Mouse (Mus musculus): ENCODE data around the gene Rnf121. TPM values are rescaled to one million over a fixed set of nuclear protein-coding genes. Genes with fewer than 3 reads are reported as not detected.
A peak's percentile ranks its signal among the peaks of the same experiment; 100 is the strongest.

Gene Rnf121
- 31.2 and 32.8 TPM in 2 replicates for polyA plus RNA-seq (2015; fragmentation: Nextera tagmentation; extraction: Ambion mirVana)

DNA sequence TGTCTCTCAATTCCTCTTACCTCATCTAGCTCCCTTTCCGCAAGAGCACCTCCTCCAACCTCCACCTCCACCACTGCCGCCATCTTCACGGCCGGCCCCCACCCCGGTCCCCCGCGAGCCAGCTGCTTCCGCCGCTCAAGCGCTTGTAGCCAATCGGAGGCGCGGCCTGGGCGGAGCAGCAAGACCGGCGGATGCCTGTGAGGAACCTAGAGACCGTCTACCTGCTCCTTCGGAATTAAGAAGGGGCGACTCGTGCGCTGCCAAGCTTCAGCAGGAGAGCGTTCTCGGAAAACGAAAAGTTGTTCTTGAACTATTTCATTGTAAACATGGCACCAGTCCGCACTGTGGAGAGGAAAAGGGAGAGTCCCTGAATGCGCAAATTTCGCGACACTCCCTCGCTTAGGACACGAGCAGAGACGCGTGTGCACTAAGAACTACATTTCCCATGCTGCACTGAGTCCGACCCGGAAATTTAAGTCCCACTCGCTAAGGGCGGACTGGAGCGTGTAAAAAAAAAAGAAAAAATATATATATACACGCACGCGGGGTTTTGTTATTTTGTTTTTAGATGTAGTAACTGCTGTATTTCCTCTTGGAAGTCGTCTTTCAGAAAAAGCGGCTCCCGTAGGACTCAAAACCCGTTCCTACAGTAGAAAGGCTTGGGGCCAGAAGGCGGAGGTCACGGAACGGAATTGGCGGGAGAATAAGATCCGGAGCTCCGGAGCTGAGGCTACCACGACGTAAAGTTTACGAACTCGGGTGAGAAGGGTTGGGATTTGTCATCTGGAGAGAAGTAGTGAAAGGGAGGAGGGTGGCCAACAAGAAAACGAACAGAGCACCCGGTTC lies at the start of gene Rnf121, which contains the start of the genes Xndc1 and Xntrpc:
Gene Rnf121, minus strand, starts transcription at position 424 of the 846 bp plus-strand sequence.
Gene Xndc1, plus strand, starts transcription at position 466 of the 846 bp plus-strand sequence.
Gene Xntrpc, plus strand, starts transcription at position 668 of the 846 bp plus-strand sequence.
- H3K27me3 ChIP-seq, result no peaks in the 10 kb centered on the region
- H3K9ac ChIP-seq, result peak within 1 kb of the TSS; percentile 83
- WGBS, result under 1% methylated on average over 56 of the region's 56 CpGs
- no peaks in the 10 kb centered on the region for H3K9me3 ChIP-seq
- H3K27ac ChIP-seq, result peak within 1 kb of the TSS; percentile 87
- peak within 1 kb of the TSS; percentile 83 for H3K4me2 ChIP-seq
- peaks cover 33% of the 10 kb centered on the region for H3K4me1 ChIP-seq (replicated peaks)
- H3K4me3 ChIP-seq, result peak within 1 kb of the TSS; percentile 79
- H3K36me3 ChIP-seq, result no peaks in the 10 kb centered on the region; the same call in 1 of the 2 replicates
- peak; percentile 100 for ATAC-seq (ENCODE audit: low FRiP score)

DNA sequence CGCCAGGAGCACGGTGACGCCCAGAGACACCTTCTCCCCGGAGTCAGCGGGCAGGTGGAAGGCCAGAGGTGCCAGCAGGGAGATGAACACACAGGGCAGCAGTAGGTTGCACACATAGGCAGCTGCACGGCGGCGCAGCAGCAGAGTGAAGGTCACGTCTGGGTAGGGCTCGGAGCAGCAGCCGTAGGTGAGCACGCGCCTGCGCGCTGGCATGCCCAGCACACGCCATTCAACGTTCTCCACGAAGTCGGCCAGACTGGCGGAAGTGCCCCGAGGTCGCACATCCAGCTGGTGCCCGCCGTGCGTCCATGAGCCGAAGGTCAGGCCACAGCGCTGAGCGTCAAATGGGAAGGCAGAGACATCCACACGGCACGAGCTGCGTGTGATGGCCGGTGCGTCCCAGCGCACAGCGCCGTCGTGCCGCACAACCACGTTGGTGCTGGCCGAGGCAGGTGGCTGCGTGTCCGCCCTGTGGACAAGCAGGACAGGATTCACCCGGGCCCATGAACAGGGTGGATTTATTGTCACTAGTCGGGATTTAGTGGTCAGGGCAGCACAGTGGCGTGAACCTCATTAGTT lies 48.0 kb upstream of the Rnf121 start:
- H3K27ac ChIP-seq, result no peak overlapping the region
- no peak overlapping the region for H3K4me3 ChIP-seq
- WGBS, result 84% methylated on average over 45 of the region's 45 CpGs
- peaks cover 5% of the 10 kb centered on the region for H3K36me3 ChIP-seq
- no peaks in the 10 kb centered on the region for H3K27me3 ChIP-seq
- H3K9ac ChIP-seq, result no peak overlapping the region
- H3K9me3 ChIP-seq, result no peaks in the 10 kb centered on the region
- H3K4me1 ChIP-seq (replicated peaks), result no peaks in the 10 kb centered on the region
- ATAC-seq (ENCODE audit: low FRiP score), result no peak
- no peak overlapping the region for H3K4me2 ChIP-seq

DNA sequence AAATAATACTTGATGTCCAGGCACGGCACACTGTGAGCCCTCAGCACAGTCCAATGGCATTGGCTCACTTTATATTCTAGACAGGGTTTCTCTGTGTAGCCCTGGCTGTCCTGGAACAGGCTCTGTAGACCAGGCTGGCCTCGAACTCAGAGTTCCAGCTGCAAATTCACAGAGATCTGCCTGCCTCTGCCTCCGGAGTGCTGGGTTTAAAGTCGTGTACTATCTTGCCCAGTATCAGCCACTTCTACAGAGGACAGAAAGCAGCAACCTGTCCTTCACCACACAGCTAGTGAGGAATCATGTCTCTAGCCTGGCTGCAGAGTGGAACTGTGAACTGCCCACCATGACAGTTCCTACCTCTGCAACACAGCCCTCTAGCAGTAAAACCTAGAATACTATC lies 44.5 kb upstream of the Rnf121 start:
- no peaks in the 10 kb centered on the region for H3K9me3 ChIP-seq
- 93% methylated on average over 4 of the region's 4 CpGs for WGBS
- H3K9ac ChIP-seq, result no peak overlapping the region
- H3K4me1 ChIP-seq (replicated peaks), result peaks cover 7% of the 10 kb centered on the region
- no peaks in the 10 kb centered on the region for H3K27me3 ChIP-seq
- H3K27ac ChIP-seq, result no peak overlapping the region
- no peak overlapping the region for H3K4me3 ChIP-seq
- no peak overlapping the region for H3K4me2 ChIP-seq
- no peaks in the 10 kb centered on the region for H3K36me3 ChIP-seq
- ATAC-seq (ENCODE audit: low FRiP score), result no peak

DNA sequence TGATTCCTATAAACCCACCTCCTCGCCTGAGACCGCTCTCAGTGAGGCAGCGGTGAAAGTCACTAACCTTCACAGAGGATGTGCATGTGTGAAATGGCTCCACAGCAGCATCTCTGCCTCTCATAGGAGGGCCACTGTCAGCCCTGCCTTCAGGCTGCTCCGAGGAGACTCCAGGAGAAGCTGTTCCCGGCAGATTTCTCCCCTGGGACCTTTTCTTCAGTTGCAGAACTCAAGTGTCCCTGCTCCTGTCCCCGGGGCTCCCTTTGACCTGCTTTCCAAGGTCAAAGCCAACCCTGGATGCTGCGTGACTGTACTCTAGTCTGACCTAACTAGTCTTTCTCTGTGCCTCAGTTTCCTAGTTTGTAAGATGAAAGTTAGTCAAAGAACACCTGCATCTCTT lies 43.9 kb upstream of the Rnf121 start, which contains the start of gene Art5:
Gene Art5, minus strand, starts transcription at position 319 of the 400 bp plus-strand sequence.
- 67% methylated on average over 7 of the region's 7 CpGs for WGBS
- Histone ChIP-seq H3K9ac (no peak within 1 kb of the TSS), H3K4me3 (no peak within 1 kb of the TSS), H3K9me3 (no peaks in the 10 kb centered on the region), H3K27me3 (no peaks in the 10 kb centered on the region), H3K36me3 (no peaks in the 10 kb centered on the region), H3K4me1 (replicated peaks) (peaks cover 7% of the 10 kb centered on the region), H3K4me2 (no peak within 1 kb of the TSS), H3K27ac (no peak within 1 kb of the TSS)
- ATAC-seq (ENCODE audit: low FRiP score), result no peak

DNA sequence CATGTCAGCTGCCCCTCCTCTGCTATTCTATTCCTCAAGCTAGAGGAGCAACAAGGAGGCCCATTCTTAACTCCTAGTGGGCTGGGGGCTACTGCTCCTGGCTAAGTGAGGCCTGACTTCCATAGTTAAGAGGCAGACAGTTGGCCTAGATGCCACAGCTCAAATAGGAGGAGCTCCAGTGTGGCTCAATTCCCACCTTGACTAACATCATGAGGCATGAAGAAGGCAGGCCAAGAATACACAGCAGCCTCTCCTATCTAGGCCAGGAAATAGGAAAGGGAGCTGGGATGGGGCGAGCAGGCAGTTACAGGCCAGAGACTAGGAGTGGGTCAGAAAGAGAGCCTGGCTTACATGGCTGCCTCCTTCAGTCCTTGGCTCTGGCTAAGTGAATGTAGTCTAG lies 42.9 kb upstream of the Rnf121 start:
- Histone ChIP-seq H3K4me2 (no peak overlapping the region), H3K36me3 (no peaks in the 10 kb centered on the region), H3K27me3 (no peaks in the 10 kb centered on the region), H3K4me1 (replicated peaks) (peaks cover 7% of the 10 kb centered on the region), H3K9me3 (no peaks in the 10 kb centered on the region), H3K4me3 (no peak overlapping the region), H3K9ac (no peak overlapping the region), H3K27ac (no peak overlapping the region)
- 79% methylated on average over 1 of the region's 1 CpGs for WGBS
- no peak for ATAC-seq (ENCODE audit: low FRiP score)

DNA sequence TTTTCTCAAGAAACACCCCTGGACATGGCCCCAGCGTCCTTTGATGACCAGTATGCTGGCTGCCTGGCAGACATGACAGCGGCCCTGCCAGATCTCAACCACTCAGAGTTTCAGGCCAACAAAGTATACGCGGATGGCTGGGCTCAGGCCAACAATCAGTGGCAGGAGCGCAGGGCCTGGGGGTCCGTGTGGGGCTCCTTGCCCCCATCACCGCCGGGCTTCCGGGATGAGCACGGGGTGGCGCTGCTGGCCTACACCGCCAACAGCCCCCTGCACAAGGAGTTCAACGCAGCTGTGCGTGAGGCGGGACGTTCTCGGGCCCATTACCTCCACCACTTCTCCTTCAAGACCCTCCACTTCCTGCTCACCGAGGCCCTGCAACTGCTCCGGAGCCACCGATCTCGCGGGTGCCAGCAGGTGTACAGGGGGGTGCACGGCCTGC lies 41.5 kb upstream of the Rnf121 start:
- Histone ChIP-seq H3K27ac (no peak overlapping the region), H3K4me1 (replicated peaks) (peaks cover 18% of the 10 kb centered on the region), H3K4me3 (peak overlapping the region; percentile 24), H3K27me3 (no peaks in the 10 kb centered on the region), H3K9ac (peak overlapping the region; percentile 43), H3K4me2 (peak overlapping the region; percentile 52), H3K36me3 (no peaks in the 10 kb centered on the region), H3K9me3 (no peaks in the 10 kb centered on the region)
- WGBS, result 21% methylated on average over 23 of the region's 23 CpGs
- ATAC-seq (ENCODE audit: low FRiP score), result no peak

DNA sequence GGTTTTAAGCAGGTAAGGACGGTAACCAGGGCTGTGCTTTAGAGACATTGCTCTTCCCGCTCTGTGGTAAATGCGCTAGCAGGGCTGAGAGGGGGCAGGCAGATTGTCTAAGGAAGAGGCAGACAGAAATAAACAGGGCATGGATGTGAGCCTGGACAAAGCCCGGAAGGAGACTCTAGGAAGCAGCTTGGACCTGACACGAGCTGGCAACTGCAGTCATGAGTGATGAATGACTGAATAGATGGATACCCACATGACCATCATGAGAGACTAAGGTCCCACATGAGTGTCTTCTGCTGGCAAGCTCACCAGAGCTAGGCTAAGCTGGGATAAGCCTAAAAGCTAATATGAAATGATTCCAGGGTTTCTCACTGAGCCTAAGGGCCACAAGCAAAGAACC lies 38.9 kb upstream of the Rnf121 start:
- no peaks in the 10 kb centered on the region for H3K36me3 ChIP-seq
- no peak overlapping the region for H3K4me3 ChIP-seq
- H3K9me3 ChIP-seq, result no peaks in the 10 kb centered on the region
- 77% methylated on average over 5 of the region's 5 CpGs for WGBS
- H3K4me1 ChIP-seq (replicated peaks), result peaks cover 30% of the 10 kb centered on the region
- H3K4me2 ChIP-seq, result no peak overlapping the region
- H3K27me3 ChIP-seq, result 0 out of 2 replicates have a peak, but pooled peaks cover 3% of the 10 kb centered on the region
- no peak overlapping the region for H3K27ac ChIP-seq
- no peak for ATAC-seq (ENCODE audit: low FRiP score)
- H3K9ac ChIP-seq, result no peak overlapping the region

DNA sequence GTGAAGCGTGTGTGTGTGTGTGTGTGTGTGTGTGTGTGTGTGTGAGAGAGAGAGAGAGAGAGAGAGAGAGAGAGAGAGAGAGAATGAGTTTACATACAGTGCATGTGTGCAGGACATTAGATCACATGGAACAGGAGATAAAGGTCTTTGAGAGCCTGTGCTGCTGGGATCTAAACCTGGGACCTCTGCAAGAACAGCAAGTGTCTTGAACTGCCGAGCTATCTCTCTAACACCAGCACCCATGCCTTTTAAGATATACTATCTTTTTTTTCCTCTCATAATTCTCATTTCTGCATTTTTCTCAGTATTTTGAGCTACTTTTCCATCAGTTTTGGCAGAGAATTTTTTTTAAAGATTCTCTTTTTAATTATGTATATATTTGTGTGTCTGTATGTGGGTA lies 38.3 kb upstream of the Rnf121 start:
- H3K36me3 ChIP-seq, result no peaks in the 10 kb centered on the region
- H3K27ac ChIP-seq, result no peak overlapping the region
- H3K4me2 ChIP-seq, result no peak overlapping the region
- H3K4me1 ChIP-seq (replicated peaks), result peaks cover 30% of the 10 kb centered on the region
- no peak overlapping the region for H3K9ac ChIP-seq
- no peak for ATAC-seq (ENCODE audit: low FRiP score)
- no peaks in the 10 kb centered on the region for H3K9me3 ChIP-seq
- no peak overlapping the region for H3K4me3 ChIP-seq
- WGBS, result 93% methylated on average over 2 of the region's 2 CpGs
- H3K27me3 ChIP-seq, result 0 out of 2 replicates have a peak, but pooled peaks cover 3% of the 10 kb centered on the region

DNA sequence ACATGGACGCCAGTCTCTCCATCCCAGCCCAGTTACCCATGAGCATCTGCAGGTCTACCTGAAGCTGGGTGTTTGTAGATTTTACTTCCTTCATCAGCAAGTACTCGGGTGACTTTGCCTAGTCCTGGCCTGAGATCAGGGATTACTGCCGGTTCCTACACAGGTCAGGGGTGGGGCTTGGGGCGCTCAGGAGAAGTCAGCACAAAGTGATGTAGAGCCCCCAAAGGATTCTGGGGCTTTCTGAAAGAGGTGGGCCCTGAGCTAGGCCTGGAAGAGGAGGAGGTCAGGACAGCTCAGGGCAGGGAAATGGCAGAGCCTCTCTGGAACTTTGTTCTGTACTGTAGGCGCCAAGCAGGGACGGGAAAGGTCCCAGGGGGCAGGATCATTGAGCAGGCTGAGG lies 37.4 kb upstream of the Rnf121 start:
- Histone ChIP-seq H3K4me1 (replicated peaks) (peaks cover 30% of the 10 kb centered on the region), H3K27me3 (0 out of 2 replicates have a peak, but pooled peaks cover 3% of the 10 kb centered on the region), H3K4me3 (no peak overlapping the region), H3K9me3 (no peaks in the 10 kb centered on the region), H3K27ac (no peak overlapping the region), H3K4me2 (no peak overlapping the region), H3K9ac (no peak overlapping the region), H3K36me3 (no peaks in the 10 kb centered on the region)
- ATAC-seq (ENCODE audit: low FRiP score), result no peak
- 51% methylated on average over 6 of the region's 6 CpGs for WGBS

DNA sequence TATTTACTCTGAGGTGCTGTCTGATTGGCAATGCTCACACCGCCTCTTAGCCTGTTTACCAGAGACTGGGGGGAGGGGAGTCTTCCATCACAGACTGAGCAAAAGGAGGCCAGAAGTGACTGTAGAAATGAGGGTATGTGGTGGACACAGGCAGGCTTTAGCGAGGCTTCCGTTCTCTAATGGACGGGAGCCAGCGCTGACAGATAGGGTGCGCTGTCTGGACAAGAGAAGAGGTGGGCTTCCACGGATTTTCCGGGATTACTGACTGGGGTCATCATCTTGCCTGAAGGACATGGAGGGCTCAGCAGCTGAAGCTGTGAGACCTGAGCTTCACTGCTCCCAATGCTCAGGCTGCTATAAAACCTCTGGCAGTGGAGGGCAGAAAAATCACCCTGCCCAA lies 37.0 kb upstream of the Rnf121 start:
- Histone ChIP-seq H3K9ac (no peak overlapping the region), H3K27me3 (0 out of 2 replicates have a peak, but pooled peaks cover 3% of the 10 kb centered on the region), H3K4me1 (replicated peaks) (peaks cover 30% of the 10 kb centered on the region), H3K27ac (no peak overlapping the region), H3K4me3 (no peak overlapping the region), H3K4me2 (no peak overlapping the region), H3K9me3 (no peaks in the 10 kb centered on the region), H3K36me3 (no peaks in the 10 kb centered on the region; the same call in 1 of the 2 replicates)
- WGBS, result 35% methylated on average over 8 of the region's 8 CpGs
- ATAC-seq (ENCODE audit: low FRiP score), result no peak

DNA sequence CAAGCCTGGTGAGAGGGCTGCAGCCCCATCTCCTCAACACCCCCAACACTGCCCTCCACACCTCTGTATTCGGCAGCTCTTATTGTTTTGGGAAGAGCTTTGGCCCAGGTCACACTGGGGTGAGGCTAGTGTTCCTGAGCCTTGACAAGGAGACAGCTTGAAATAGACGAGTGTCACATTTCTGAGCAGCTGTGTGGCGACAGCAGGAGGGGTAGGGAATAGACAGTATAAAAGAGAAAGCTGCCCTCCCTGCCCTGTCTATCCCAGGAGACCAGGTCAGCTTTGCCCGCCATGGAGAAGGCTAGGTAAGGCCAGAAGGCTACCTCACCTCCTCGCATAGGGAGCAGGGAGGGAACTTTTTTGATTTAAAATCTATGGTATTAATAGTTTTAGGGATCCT lies 36.2 kb upstream of the Rnf121 start, which contains the start of gene Art1:
Gene Art1, plus strand, starts transcription at position 257 of the 400 bp plus-strand sequence.
- Histone ChIP-seq H3K9me3 (no peaks in the 10 kb centered on the region), H3K27ac (0 out of 2 replicates have a peak within 1 kb of the TSS, but pooled peaks have one; percentile 15), H3K36me3 (peaks cover 4% of the 10 kb centered on the region), H3K4me2 (no peak within 1 kb of the TSS), H3K27me3 (0 out of 2 replicates have a peak, but pooled peaks cover 3% of the 10 kb centered on the region), H3K4me3 (no peak within 1 kb of the TSS), H3K4me1 (replicated peaks) (peaks cover 22% of the 10 kb centered on the region), H3K9ac (no peak within 1 kb of the TSS)
- 32% methylated on average over 5 of the region's 5 CpGs for whole genome bisulfite sequencing
- no peak for ATAC-seq (ENCODE audit: low FRiP score)

DNA sequence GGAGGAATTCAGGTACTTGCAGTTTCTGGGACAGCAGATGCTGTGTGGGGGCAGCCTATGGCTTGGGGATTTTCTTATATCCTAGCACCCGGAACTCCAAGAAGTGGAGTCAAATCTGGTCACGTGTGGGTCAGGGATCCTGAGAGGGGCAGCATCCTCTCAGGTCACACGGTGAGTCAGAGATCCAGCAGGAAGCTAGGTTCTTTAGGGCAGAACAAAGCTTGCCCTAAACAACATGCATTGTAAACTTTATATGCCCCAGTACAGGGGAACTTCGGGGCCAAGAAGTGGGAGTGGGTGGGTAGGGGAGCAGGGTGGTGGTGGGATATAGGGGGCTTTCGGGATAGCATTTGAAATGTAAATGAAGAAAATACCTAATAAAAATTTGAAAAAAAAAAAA lies 35.6 kb upstream of the Rnf121 start:
- no peak overlapping the region for H3K4me2 ChIP-seq
- H3K27ac ChIP-seq, result no peak overlapping the region
- no peaks in the 10 kb centered on the region for H3K9me3 ChIP-seq
- no peak overlapping the region for H3K9ac ChIP-seq
- WGBS, result 63% methylated on average over 5 of the region's 5 CpGs
- peaks cover 22% of the 10 kb centered on the region for H3K4me1 ChIP-seq (replicated peaks)
- H3K4me3 ChIP-seq, result no peak overlapping the region
- ATAC-seq (ENCODE audit: low FRiP score), result no peak
- H3K27me3 ChIP-seq, result 0 out of 2 replicates have a peak, but pooled peaks cover 3% of the 10 kb centered on the region
- H3K36me3 ChIP-seq, result peaks cover 4% of the 10 kb centered on the region
